Mouse (Mus musculus) midbrain, embryonic 12.5 days (tissue): ENCODE results near the gene Cdk14. TPM values are rescaled to one million over a fixed set of nuclear protein-coding genes. Genes with fewer than 3 reads are reported as not detected.
"Not testable (repeated sequence)": the region's sequence is repeated elsewhere in the genome, so short reads cannot be mapped to it uniquely, and the experiment has no call there.

Experiments used
- ATAC-seq: fragments of 200-750 bp; cut with Nextera tagmentation; 2 replicates; pipeline ENCODE4 v1.8.0; 2017; ENCODE audit warnings: low read depth, moderate TSS enrichment, moderate library complexity; ENCODE audit not compliant: low FRiP score
- H3K27ac ChIP-seq: fragments of 300-500 bp; sonication (generic); replicated peaks from 2 replicates; pipeline ENCODE4 v1.5.1; 2016; ENCODE audit warnings: mild to moderate bottlenecking
- H3K27me3 ChIP-seq: fragments of 300-500 bp; sonication (generic); 2 replicates; pipeline ENCODE4 v1.6.1; 2016; ENCODE audit warnings: mild to moderate bottlenecking
- H3K36me3 ChIP-seq: fragments of 300-500 bp; sonication (generic); 2 replicates; pipeline ENCODE4 v1.6.1; 2016
- H3K4me1 ChIP-seq: fragments of 300-500 bp; sonication (generic); 2 replicates; pipeline ENCODE4 v1.6.1; 2016
- H3K4me2 ChIP-seq: fragments of 300-500 bp; sonication (generic); replicated peaks from 2 replicates; pipeline ENCODE4 v1.6.1; 2016; ENCODE audit warnings: mild to moderate bottlenecking, moderate library complexity
- H3K4me3 ChIP-seq: fragments of 300-500 bp; sonication (generic); 2 replicates; pipeline ENCODE4 v1.5.1; 2016; ENCODE audit warnings: mild to moderate bottlenecking
- H3K9ac ChIP-seq: fragments of 300-500 bp; sonication (generic); replicated peaks from 2 replicates; pipeline ENCODE4 v1.6.1; 2016; ENCODE audit warnings: mild to moderate bottlenecking, moderate library complexity
- H3K9me3 ChIP-seq: fragments of 300-500 bp; sonication (generic); 2 replicates; pipeline ENCODE4 v1.6.1; 2016; ENCODE audit warnings: mild to moderate bottlenecking
- WGBS: fragments of 180-500 bp; shearing (Covaris S2); methylation state at CpG from one replicate; pipeline ENCODE4 v1.1.7; 2016; 5-methylcytosine and 5-hydroxymethylcytosine counted together
- polyA plus RNA-seq: library from polyadenylated mRNA; unstranded; fragments of >200 nt; fragmentation: Nextera tagmentation; extraction: Ambion mirVana; gene quantifications from 2 replicates; pipeline ENCODE4 v1.2.1, GENCODE M21; 2016

The Cdk14 gene
- polyA plus RNA-seq, 1 experiment from 2014 or later, result 38.1 TPM

GRCm38 (mm10) chr5:4934491-4934890, 485.6 kb downstream of the Cdk14 start:
- Histone ChIP-seq H3K4me3 (no peak overlapping the region), H3K27ac (no peak overlapping the region), H3K9me3 (no peaks in the 10 kb centered on the region), H3K4me2 (no peak overlapping the region), H3K36me3 (no peaks in the 10 kb centered on the region), H3K4me1 (peaks cover 7% of the 10 kb centered on the region; the same call in 1 of the 2 replicates), H3K9ac (no peak overlapping the region), H3K27me3 (no peaks in the 10 kb centered on the region)
- WGBS, result 84% methylated on average over 6 of the region's 6 CpGs
- no peak for ATAC-seq

DNA sequence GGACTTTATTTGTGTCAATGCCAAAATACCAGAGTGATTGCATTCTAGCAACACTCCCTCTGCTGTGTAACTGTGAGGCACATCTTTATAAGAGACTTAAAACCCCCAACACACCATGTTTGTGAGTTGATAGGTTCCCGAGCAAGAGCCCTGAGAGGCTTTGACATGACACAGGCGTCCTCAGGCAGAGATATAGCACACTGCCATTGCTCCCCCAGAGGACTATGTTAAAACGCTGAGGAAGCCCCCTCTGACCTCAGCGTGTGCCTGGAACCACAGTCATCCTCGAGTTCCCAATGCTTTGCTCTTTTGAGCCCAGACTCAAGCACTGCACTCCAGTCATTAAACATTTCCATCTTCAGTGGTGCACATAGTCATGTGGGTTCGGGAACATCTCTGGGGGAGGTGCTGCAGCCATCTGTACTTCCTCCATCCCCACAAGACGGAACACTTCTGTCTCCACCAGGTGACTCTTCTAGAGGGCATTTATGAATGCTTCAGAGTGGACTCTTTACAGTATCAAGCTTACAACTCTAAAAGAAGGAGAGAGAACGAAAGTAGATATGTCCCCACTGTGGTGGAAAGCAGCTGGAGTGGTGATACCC, 488.5 kb downstream of the Cdk14 start:
- Histone ChIP-seq H3K9ac (no peak overlapping the region), H3K27me3 (no peaks in the 10 kb centered on the region), H3K4me2 (no peak overlapping the region), H3K9me3 (no peaks in the 10 kb centered on the region), H3K4me1 (peaks cover 9% of the 10 kb centered on the region; the same call in 1 of the 2 replicates), H3K4me3 (no peak overlapping the region), H3K36me3 (no peaks in the 10 kb centered on the region), H3K27ac (no peak overlapping the region)
- WGBS, result 83% methylated on average over 8 of the region's 8 CpGs
- ATAC-seq, result no peak

DNA sequence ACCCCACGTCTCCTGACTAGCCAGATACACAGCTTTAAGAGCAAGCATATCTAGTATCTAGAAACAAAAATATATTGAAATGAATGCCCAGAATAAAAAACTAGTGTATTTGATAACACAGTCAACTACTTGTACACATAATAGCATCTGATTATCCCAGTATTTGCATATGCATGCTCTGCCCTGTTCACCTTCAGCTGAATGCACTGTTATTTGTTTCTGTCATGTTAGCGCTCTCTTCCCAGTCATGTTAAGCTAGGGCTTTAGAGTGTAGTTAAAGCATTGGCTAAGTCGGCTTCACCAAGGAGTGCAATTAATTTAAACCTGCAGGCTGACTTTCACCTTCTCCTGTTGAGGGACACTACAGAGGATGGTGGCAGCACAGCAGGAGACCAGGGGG, 490.5 kb downstream of the Cdk14 start:
- Histone ChIP-seq H3K27ac (no peak overlapping the region), H3K4me3 (no peak overlapping the region), H3K9me3 (no peaks in the 10 kb centered on the region), H3K4me1 (peaks cover 9% of the 10 kb centered on the region; the same call in 1 of the 2 replicates), H3K9ac (no peak overlapping the region), H3K27me3 (no peaks in the 10 kb centered on the region), H3K36me3 (no peaks in the 10 kb centered on the region), H3K4me2 (no peak overlapping the region)
- 74% methylated on average over 3 of the region's 3 CpGs for WGBS
- ATAC-seq, result no peak

- H3K9me3 ChIP-seq, result no peaks in the 10 kb centered on the region
- H3K4me2 ChIP-seq, result no peak overlapping the region
- H3K27ac ChIP-seq, result no peak overlapping the region
- no peaks in the 10 kb centered on the region for H3K27me3 ChIP-seq
- H3K36me3 ChIP-seq, result no peaks in the 10 kb centered on the region
- no peak overlapping the region for H3K9ac ChIP-seq
- WGBS, result 86% methylated on average over 6 of the region's 6 CpGs
- peaks cover 6% of the 10 kb centered on the region; the same call in 1 of the 2 replicates for H3K4me1 ChIP-seq
- no peak for ATAC-seq
- no peak overlapping the region for H3K4me3 ChIP-seq
Observed at GRCm38 (mm10) chr5:4924866-4925265, 495.2 kb downstream of the Cdk14 start.

DNA sequence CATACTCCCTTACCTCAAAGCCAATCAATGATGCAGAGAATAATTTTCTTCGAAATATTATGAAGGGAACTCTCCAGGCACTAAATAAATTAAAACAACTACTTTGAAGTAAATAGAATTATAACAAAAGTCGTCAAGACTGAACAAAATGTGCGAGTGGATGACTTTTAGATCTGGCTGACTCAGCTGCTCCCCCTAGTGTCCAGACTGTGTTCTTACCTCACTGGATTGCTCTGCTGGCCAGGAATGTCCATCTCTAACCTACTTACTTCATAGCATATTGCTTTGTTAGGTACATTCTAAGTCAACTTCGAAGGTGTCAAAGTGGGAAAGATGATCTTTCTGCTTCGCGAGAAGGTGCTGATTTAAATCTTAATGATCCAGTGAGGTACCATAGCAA, 501.7 kb downstream of the Cdk14 start:
- peaks cover 6% of the 10 kb centered on the region; the same call in 1 of the 2 replicates for H3K4me1 ChIP-seq
- no peak overlapping the region for H3K4me3 ChIP-seq
- H3K36me3 ChIP-seq, result no peaks in the 10 kb centered on the region
- 8% methylated on average over 6 of the region's 6 CpGs for WGBS
- no peak overlapping the region for H3K9ac ChIP-seq
- H3K27me3 ChIP-seq, result no peaks in the 10 kb centered on the region
- ATAC-seq, result 0 out of 2 replicates have a peak, but pooled peaks have one; percentile 47
- H3K9me3 ChIP-seq, result no peaks in the 10 kb centered on the region
- no peak overlapping the region for H3K27ac ChIP-seq
- H3K4me2 ChIP-seq, result no peak overlapping the region

DNA sequence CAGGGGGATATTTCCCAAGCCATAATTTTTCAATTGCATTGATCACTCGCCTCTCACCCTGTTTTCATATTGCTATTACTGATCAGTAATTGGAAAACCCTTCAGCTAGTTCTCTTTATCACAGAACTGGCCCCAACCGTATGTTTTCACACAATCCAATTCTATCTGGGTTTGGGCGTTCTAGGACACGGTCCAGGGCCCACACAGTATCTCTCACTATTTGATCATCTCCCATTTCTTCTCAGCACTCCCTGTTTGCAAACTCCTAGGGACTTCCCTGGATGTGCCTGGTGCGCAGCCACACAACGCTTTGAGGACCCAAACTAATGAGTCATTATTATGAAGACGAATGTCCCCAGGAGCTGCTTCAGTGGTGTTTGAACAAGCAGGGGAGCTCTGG, 502.4 kb downstream of the Cdk14 start:
- Histone ChIP-seq H3K9ac (no peak overlapping the region), H3K4me3 (no peak overlapping the region), H3K4me1 (peaks cover 6% of the 10 kb centered on the region; the same call in 1 of the 2 replicates), H3K36me3 (no peaks in the 10 kb centered on the region), H3K9me3 (no peaks in the 10 kb centered on the region), H3K27me3 (no peaks in the 10 kb centered on the region), H3K4me2 (no peak overlapping the region), H3K27ac (no peak overlapping the region)
- ATAC-seq, result no peak
- 85% methylated on average over 7 of the region's 7 CpGs for WGBS

DNA sequence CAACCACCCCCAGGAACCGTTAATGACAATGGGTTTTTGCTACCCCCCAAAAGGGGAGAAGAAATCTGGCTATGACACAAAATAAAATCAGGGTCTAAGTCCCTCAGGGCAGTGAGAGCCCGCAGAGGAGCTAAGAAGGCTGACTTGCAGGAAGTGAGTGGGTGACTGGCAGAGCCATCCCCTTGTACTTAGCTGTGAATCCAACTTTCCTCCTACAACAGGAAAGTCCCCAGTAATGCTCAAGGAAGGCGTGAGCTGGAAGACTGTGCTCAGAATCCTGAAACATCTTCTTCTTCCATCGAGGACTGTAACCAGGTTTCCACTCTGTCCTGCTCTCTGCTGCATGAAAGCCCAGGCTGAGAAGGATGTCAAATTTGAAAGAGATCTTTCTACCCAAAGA, 502.8 kb downstream of the Cdk14 start:
- H3K4me3 ChIP-seq, result no peak overlapping the region
- no peak for ATAC-seq
- H3K27ac ChIP-seq, result no peak overlapping the region
- H3K36me3 ChIP-seq, result no peaks in the 10 kb centered on the region
- no peaks in the 10 kb centered on the region for H3K9me3 ChIP-seq
- WGBS, result 81% methylated on average over 4 of the region's 4 CpGs
- no peaks in the 10 kb centered on the region for H3K27me3 ChIP-seq
- no peak overlapping the region for H3K4me2 ChIP-seq
- H3K9ac ChIP-seq, result no peak overlapping the region
- H3K4me1 ChIP-seq, result peaks cover 6% of the 10 kb centered on the region; the same call in 1 of the 2 replicates

GRCm38 (mm10) chr5:4916390-4917273, 503.5 kb downstream of the Cdk14 start:
- Histone ChIP-seq H3K4me2 (no peak overlapping the region), H3K36me3 (no peaks in the 10 kb centered on the region), H3K27me3 (no peaks in the 10 kb centered on the region), H3K4me3 (no peak overlapping the region), H3K27ac (0 out of 2 replicates have a peak overlapping the region, but pooled peaks have one; percentile 25), H3K9me3 (no peaks in the 10 kb centered on the region), H3K4me1 (peaks cover 6% of the 10 kb centered on the region; the same call in 1 of the 2 replicates), H3K9ac (no peak overlapping the region)
- no peak for ATAC-seq
- 81% methylated on average over 10 of the region's 10 CpGs for WGBS

- H3K27me3 ChIP-seq, H3K27ac ChIP-seq, H3K36me3 ChIP-seq, H3K9me3 ChIP-seq, H3K9ac ChIP-seq, H3K4me3 ChIP-seq, H3K4me1 ChIP-seq, H3K4me2 ChIP-seq, ATAC-seq: not testable (repeated sequence)
- 81% methylated on average over 3 of the region's 3 CpGs for WGBS
Observed at GRCm38 (mm10) chr5:4904911-4905310, 515.2 kb downstream of the Cdk14 start.

DNA sequence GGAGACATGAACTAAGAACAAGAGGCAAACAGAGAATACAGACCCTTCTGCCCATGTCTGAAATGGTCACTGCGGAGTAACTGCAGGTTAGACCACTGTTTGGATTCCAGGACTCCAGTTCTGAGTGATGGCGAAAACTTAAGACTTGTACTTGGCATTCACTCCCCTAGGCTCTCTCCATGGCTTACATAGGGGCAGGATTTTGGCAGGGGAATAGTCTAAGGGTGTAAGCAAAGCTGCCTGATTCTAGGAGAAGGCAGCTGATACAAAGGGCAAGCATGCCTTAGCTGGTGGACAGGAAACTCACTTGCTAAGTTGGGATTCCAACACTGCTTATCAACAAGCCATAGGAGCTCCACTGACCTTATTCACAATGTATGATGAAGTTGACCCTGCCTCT, 521.9 kb downstream of the Cdk14 start:
- H3K4me2 ChIP-seq, result no peak overlapping the region
- H3K9me3 ChIP-seq, result no peaks in the 10 kb centered on the region
- H3K27ac ChIP-seq, result no peak overlapping the region
- no peak overlapping the region for H3K4me3 ChIP-seq
- no peak overlapping the region for H3K9ac ChIP-seq
- no peaks in the 10 kb centered on the region for H3K27me3 ChIP-seq
- 87% methylated on average over 2 of the region's 2 CpGs for WGBS
- H3K36me3 ChIP-seq, result no peaks in the 10 kb centered on the region
- ATAC-seq, result no peak
- peaks cover 5% of the 10 kb centered on the region for H3K4me1 ChIP-seq

DNA sequence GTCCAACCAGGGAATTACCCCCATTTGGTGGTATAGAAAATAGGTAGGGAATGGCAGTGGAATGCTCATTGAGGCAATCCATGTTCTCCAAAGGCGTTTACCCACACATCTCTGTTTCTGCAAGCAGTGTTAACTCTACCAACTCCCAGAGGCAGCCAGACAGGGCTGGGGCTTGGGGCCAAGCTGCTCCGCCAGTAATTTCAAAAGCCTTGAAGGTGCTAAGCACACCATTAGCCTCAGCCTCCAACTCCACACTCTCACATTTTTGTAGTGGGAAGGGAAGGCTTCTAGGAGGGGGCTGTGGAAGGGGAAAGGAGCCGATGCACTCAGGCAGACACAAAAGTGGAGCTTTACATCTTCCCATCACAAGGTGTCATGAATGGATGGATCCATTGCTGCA, 525.1 kb downstream of the Cdk14 start:
- Histone ChIP-seq H3K36me3 (no peaks in the 10 kb centered on the region), H3K27ac (no peak overlapping the region), H3K27me3 (no peaks in the 10 kb centered on the region), H3K9ac (no peak overlapping the region), H3K4me3 (no peak overlapping the region), H3K9me3 (no peaks in the 10 kb centered on the region), H3K4me2 (no peak overlapping the region), H3K4me1 (peaks cover 5% of the 10 kb centered on the region)
- WGBS, result 72% methylated on average over 3 of the region's 3 CpGs
- ATAC-seq, result no peak

DNA sequence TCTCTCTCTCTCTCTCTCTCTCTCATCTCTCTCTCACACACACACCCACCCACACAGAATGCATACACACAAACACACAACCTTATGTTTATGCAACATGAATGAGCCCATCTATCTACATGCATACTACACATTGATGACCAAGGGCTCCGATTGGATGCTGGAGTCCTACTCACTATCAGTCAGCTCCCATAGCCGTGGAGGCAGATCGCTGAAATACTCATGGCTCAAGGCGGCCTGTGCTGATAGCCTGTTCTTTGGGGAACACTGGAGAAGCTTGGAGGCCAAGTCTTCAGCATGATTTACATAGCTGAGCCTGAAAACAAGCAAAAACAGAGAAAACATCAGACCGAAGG, 526.3 kb downstream of the Cdk14 start:
- 80% methylated on average over 5 of the region's 5 CpGs for WGBS
- H3K4me3 ChIP-seq, result no peak overlapping the region
- H3K27ac ChIP-seq, result peak overlapping the region; percentile 58
- no peak overlapping the region for H3K4me2 ChIP-seq
- no peaks in the 10 kb centered on the region for H3K27me3 ChIP-seq
- H3K9ac ChIP-seq, result no peak overlapping the region
- ATAC-seq, result no peak
- no peaks in the 10 kb centered on the region for H3K9me3 ChIP-seq
- peaks cover 5% of the 10 kb centered on the region for H3K4me1 ChIP-seq
- H3K36me3 ChIP-seq, result no peaks in the 10 kb centered on the region
